Mouse (Mus musculus): ENCODE results near the gene Gm4141. TPM values are rescaled to one million over a fixed set of nuclear protein-coding genes. Genes with fewer than 3 reads are reported as not detected.
"Not testable (repeated sequence)": the region's sequence is repeated elsewhere in the genome, so short reads cannot be mapped to it uniquely, and the experiment has no call there.

Gm4141 gene
- total RNA-seq (2021): not detected
- long read RNA-seq, experiment 1: 0 reads
- long read RNA-seq, experiment 2: 0 reads

- DNase-seq (ENCODE audit: low spot score in 2 of 2); intact Hi-C loops (cut with DNase I): not testable (repeated sequence)
Measured at GRCm38 (mm10) chr7:20576141-20576540, at the start of gene Gm4141. TSS of gene Gm4141 (minus strand) at chr7:20576241.

GRCm38 (mm10) chr7:20598921-20599320 is 22.9 kb upstream of the Gm4141 start, which contains the start of gene Gm4513:
TSS of gene Gm4513 (minus strand) at chr7:20599021.
- intact Hi-C loops (cut with DNase I); DNase-seq (ENCODE audit: low spot score in 2 of 2): not testable (repeated sequence)

GRCm38 (mm10) chr7:20545657-20546056 is 30.4 kb downstream of the Gm4141 start, which contains the start of gene Gm5726:
TSS of gene Gm5726 (minus strand) at chr7:20545757.
- intact Hi-C loops (cut with DNase I); DNase-seq (ENCODE audit: low spot score in 2 of 2): not testable (repeated sequence)

GRCm38 (mm10) chr7:20533537-20533936 is 42.5 kb downstream of the Gm4141 start, which contains the start of gene Vmn1r104:
TSS of gene Vmn1r104 (plus strand) at chr7:20533837.
- intact Hi-C loops (cut with DNase I); DNase-seq (ENCODE audit: low spot score in 2 of 2): not testable (repeated sequence)

Other genes with a start within 250 kb of the Gm4141 start
- gene Gm4133, start 242.2 kb downstream of the Gm4141 start, total RNA-seq (2021): not detected
- not detected for gene Gm5728, start 200.8 kb downstream of the Gm4141 start, total RNA-seq (2021)
- gene Vmn1r100, start 158.3 kb downstream of the Gm4141 start, total RNA-seq (2021): not detected
- not detected for gene Vmn1r101, start 133.6 kb downstream of the Gm4141 start, total RNA-seq (2021)
- not detected for gene Gm10670, start 101.3 kb downstream of the Gm4141 start, total RNA-seq (2021)
- not detected for gene Vmn1r103, start 65.7 kb downstream of the Gm4141 start, total RNA-seq (2021)
- not detected for gene Vmn1r104, start 42.4 kb downstream of the Gm4141 start, total RNA-seq (2021)
- not detected for gene Gm5726, start 30.5 kb downstream of the Gm4141 start, total RNA-seq (2021)
- gene Gm4513, start 22.8 kb upstream of the Gm4141 start, total RNA-seq (2021): not detected
- gene Vmn1r107, start 92.7 kb upstream of the Gm4141 start, total RNA-seq (2021): not detected
- not detected for gene Vmn1r111, start 127.0 kb upstream of the Gm4141 start, total RNA-seq (2021)
- gene Gm10668, start 154.4 kb upstream of the Gm4141 start, total RNA-seq (2021): not detected
- not detected for gene Vmn1r112, start 194.9 kb upstream of the Gm4141 start, total RNA-seq (2021)
- gene Vmn1r113, start 211.0 kb upstream of the Gm4141 start, total RNA-seq (2021): not detected
- not detected for gene Vmn1r114, start 235.9 kb upstream of the Gm4141 start, total RNA-seq (2021)

Measured in left cerebral cortex, postnatal 14 days (tissue).